Mouse (Mus musculus) kidney, embryonic 16.5 days (tissue): Measurements from ENCODE around the gene Ank2. TPM values are rescaled to one million over a fixed set of nuclear protein-coding genes. Genes with fewer than 3 reads are reported as not detected.
A peak's percentile ranks its signal among the peaks of the same experiment; 100 is the strongest.
"Not testable (repeated sequence)": the region's sequence is repeated elsewhere in the genome, so short reads cannot be mapped to it uniquely, and the experiment has no call there.

ENCODE experiments used
- ATAC-seq: fragments of 200-750 bp; cut with Nextera tagmentation; 2 replicates; pipeline ENCODE4 v1.8.0; 2017; ENCODE audit warnings: moderate TSS enrichment; ENCODE audit not compliant: low FRiP score, low TSS enrichment
- H3K27ac ChIP-seq: fragments of 300-500 bp; sonication (generic); 2 replicates; pipeline ENCODE4 v1.5.1; 2014; ENCODE audit warnings: low read length
- H3K27me3 ChIP-seq: fragments of 300-500 bp; sonication (generic); 2 replicates; pipeline ENCODE4 v1.6.1; 2014; ENCODE audit warnings: low read length, control low read depth, mixed read lengths; ENCODE audit not compliant: insufficient read depth
- H3K36me3 ChIP-seq: fragments of 300-500 bp; sonication (generic); 2 replicates; pipeline ENCODE4 v1.6.1; 2014; ENCODE audit warnings: low read length, control low read depth, mixed read lengths; ENCODE audit not compliant: insufficient read depth
- H3K4me1 ChIP-seq: fragments of 300-500 bp; sonication (generic); 2 replicates; pipeline ENCODE4 v1.6.1; 2014; ENCODE audit warnings: low read length, control low read depth, mixed read lengths; ENCODE audit not compliant: insufficient read depth
- H3K4me2 ChIP-seq: fragments of 300-500 bp; sonication (generic); replicated peaks from 2 replicates; pipeline ENCODE4 v1.6.1; 2014; ENCODE audit warnings: low read depth, low read length
- H3K4me3 ChIP-seq: fragments of 300-500 bp; sonication (generic); 2 replicates; pipeline ENCODE4 v1.5.1; 2014; ENCODE audit warnings: mild to moderate bottlenecking, low read length
- H3K9ac ChIP-seq: fragments of 300-500 bp; sonication (generic); replicated peaks from 2 replicates; pipeline ENCODE4 v1.6.1; 2014; ENCODE audit warnings: low read length
- H3K9me3 ChIP-seq: fragments of 300-500 bp; sonication (generic); 2 replicates; pipeline ENCODE4 v1.6.1; 2016; ENCODE audit warnings: low read length, control low read depth
- WGBS: fragments of 180-500 bp; shearing (Covaris S2); extraction: QIAGEN DNeasy Blood & Tissue Kit; methylation state at CpG from one replicate; pipeline ENCODE4 v1.1.7; 2014; 5-methylcytosine and 5-hydroxymethylcytosine counted together
- polyA plus RNA-seq: library from polyadenylated mRNA; unstranded; fragments of >200 nt; fragmentation: Nextera tagmentation; extraction: Ambion mirVana; gene quantifications from 2 replicates; pipeline ENCODE4 v1.2.1, GENCODE M21; 2015

The Ank2 gene
- polyA plus RNA-seq, 1 experiment from 2014 or later = 7.5 TPM

- 82% methylated on average over 7 of the region's 7 CpGs for WGBS
- Histone ChIP-seq H3K4me2 (no peak overlapping the region), H3K27me3 (no peaks in the 10 kb centered on the region)
These were observed 11.8 kb downstream of the Ank2 start for GRCm38 (mm10) chr3:127487302-127487701.

DNA sequence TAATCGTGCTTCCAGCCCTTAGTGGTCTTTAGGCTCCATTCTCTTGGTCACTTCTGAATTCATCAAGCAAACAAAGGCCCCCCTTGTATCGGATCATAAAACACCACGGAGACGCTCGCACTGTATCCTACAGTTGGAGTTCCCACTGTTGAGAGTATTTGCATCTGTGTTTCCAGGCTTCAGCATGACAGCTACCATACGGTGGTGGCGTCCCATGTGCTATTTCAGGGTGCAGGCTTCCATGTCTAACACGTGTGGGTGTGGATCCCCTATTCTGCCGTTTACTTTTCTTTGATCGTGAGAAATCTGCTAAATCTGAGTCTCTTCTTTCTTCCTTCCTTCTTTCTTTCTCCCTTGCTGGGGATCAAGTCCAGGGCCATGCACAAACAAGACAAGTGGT lies 14.0 kb downstream of the Ank2 start:
- H3K9ac ChIP-seq = no peak overlapping the region
- H3K27me3 ChIP-seq = no peaks in the 10 kb centered on the region
- H3K27ac ChIP-seq = no peak overlapping the region
- no peaks in the 10 kb centered on the region for H3K4me1 ChIP-seq
- ATAC-seq = no peak
- no peaks in the 10 kb centered on the region for H3K9me3 ChIP-seq
- H3K4me2 ChIP-seq = no peak overlapping the region
- H3K4me3 ChIP-seq = no peak overlapping the region
- 51% methylated on average over 10 of the region's 10 CpGs for WGBS
- no peaks in the 10 kb centered on the region for H3K36me3 ChIP-seq

More at GRCm38 (mm10) chr3:127487302-127487701, 11.8 kb downstream of the Ank2 start:
- Histone ChIP-seq H3K4me3 (no peak overlapping the region), H3K36me3 (no peaks in the 10 kb centered on the region), H3K27ac (no peak overlapping the region), H3K9me3 (no peaks in the 10 kb centered on the region), H3K4me1 (no peaks in the 10 kb centered on the region), H3K9ac (no peak overlapping the region)
- no peak for ATAC-seq

- no peak overlapping the region for H3K4me2 ChIP-seq
- H3K27ac ChIP-seq = no peak overlapping the region
- no peaks in the 10 kb centered on the region for H3K4me1 ChIP-seq
- H3K36me3 ChIP-seq = no peaks in the 10 kb centered on the region
- 75% methylated on average over 6 of the region's 6 CpGs for WGBS
- no peaks in the 10 kb centered on the region for H3K27me3 ChIP-seq
- no peak overlapping the region for H3K4me3 ChIP-seq
- ATAC-seq = no peak
- no peaks in the 10 kb centered on the region for H3K9me3 ChIP-seq
- no peak overlapping the region for H3K9ac ChIP-seq
These were observed 17.5 kb downstream of the Ank2 start for GRCm38 (mm10) chr3:127481658-127482057.

GRCm38 (mm10) chr3:127480369-127480768 lies 18.8 kb downstream of the Ank2 start:
- H3K4me1 ChIP-seq, H3K27ac ChIP-seq, H3K4me3 ChIP-seq, H3K36me3 ChIP-seq, H3K27me3 ChIP-seq, H3K4me2 ChIP-seq, H3K9me3 ChIP-seq, H3K9ac ChIP-seq, ATAC-seq: not testable (repeated sequence)
- WGBS = 58% methylated on average over 5 of the region's 5 CpGs

GRCm38 (mm10) chr3:127474115-127474514 lies 25.0 kb downstream of the Ank2 start:
- Histone ChIP-seq H3K36me3 (no peaks in the 10 kb centered on the region), H3K4me2 (no peak overlapping the region), H3K27me3 (no peaks in the 10 kb centered on the region), H3K27ac (no peak overlapping the region), H3K4me1 (no peaks in the 10 kb centered on the region), H3K9me3 (no peaks in the 10 kb centered on the region), H3K9ac (no peak overlapping the region), H3K4me3 (no peak overlapping the region)
- 65% methylated on average over 6 of the region's 6 CpGs for WGBS
- ATAC-seq = peak; percentile 77; the same call in 1 of the 2 replicates

- no peak overlapping the region for H3K27ac ChIP-seq
- no peak overlapping the region for H3K4me2 ChIP-seq
- no peak overlapping the region for H3K4me3 ChIP-seq
- H3K9me3 ChIP-seq = no peaks in the 10 kb centered on the region
- H3K27me3 ChIP-seq = no peaks in the 10 kb centered on the region
- no peaks in the 10 kb centered on the region for H3K36me3 ChIP-seq
- no peak for ATAC-seq
- no peaks in the 10 kb centered on the region for H3K4me1 ChIP-seq
- 69% methylated on average over 4 of the region's 4 CpGs for WGBS
- H3K9ac ChIP-seq = no peak overlapping the region
These were observed 29.9 kb downstream of the Ank2 start for GRCm38 (mm10) chr3:127469164-127469752.

DNA sequence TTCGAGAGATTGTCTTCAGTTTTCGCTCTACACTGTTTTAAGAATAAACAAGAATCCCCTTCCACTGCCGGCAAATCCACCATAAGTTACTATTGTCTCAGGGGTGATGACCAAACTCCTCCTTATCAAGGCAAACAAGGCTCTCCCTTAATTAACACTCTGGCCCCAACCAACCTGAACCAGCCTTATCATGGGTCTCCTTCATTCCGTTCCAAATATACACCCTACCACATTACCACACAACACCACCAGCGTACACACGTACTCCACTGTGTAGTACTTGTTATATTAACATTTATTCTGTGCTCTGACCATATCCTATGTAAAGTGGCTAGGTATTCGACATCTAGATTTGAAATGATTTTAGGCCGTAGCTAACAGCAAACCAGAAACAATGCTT lies 30.6 kb downstream of the Ank2 start:
- no peak for ATAC-seq
- Histone ChIP-seq H3K36me3 (no peaks in the 10 kb centered on the region), H3K4me3 (no peak overlapping the region), H3K27me3 (no peaks in the 10 kb centered on the region), H3K4me1 (no peaks in the 10 kb centered on the region), H3K9me3 (no peaks in the 10 kb centered on the region), H3K9ac (no peak overlapping the region), H3K27ac (no peak overlapping the region), H3K4me2 (no peak overlapping the region)
- WGBS = 89% methylated on average over 8 of the region's 8 CpGs

GRCm38 (mm10) chr3:127463816-127464480 lies 35.2 kb downstream of the Ank2 start:
- Histone ChIP-seq H3K4me3 (no peak overlapping the region), H3K27me3 (peaks cover 9% of the 10 kb centered on the region; the same call in 1 of the 2 replicates), H3K4me1 (no peaks in the 10 kb centered on the region), H3K4me2 (no peak overlapping the region), H3K9ac (no peak overlapping the region), H3K36me3 (no peaks in the 10 kb centered on the region), H3K27ac (no peak overlapping the region), H3K9me3 (no peaks in the 10 kb centered on the region)
- no peak for ATAC-seq
- 51% methylated on average over 14 of the region's 14 CpGs for WGBS

DNA sequence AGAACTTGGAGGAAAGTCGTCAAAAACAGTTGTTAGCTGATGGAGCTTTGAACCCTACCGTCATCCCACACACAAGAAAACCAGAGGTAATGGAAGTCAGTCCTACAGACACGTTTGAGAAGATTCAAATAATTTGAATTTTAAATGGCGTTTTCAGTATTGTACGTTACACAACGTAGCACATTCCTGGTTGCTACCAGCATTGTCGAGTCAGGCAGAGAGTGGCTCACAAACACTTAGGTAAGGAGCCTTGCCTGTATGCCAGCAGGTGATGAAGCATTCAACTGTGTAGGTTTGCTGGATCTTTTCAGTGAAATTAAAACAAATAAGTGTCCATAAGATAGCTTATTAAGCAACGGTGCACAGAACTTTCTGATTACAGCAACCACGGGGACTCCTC lies 36.0 kb downstream of the Ank2 start:
- no peaks in the 10 kb centered on the region for H3K36me3 ChIP-seq
- H3K9me3 ChIP-seq = no peaks in the 10 kb centered on the region
- no peak overlapping the region for H3K4me2 ChIP-seq
- ATAC-seq = no peak
- 0 out of 2 replicates have a peak, but pooled peaks cover 3% of the 10 kb centered on the region for H3K4me1 ChIP-seq
- 42% methylated on average over 9 of the region's 9 CpGs for WGBS
- no peak overlapping the region for H3K4me3 ChIP-seq
- H3K27ac ChIP-seq = no peak overlapping the region
- no peak overlapping the region for H3K9ac ChIP-seq
- H3K27me3 ChIP-seq = peaks cover 9% of the 10 kb centered on the region; the same call in 1 of the 2 replicates

DNA sequence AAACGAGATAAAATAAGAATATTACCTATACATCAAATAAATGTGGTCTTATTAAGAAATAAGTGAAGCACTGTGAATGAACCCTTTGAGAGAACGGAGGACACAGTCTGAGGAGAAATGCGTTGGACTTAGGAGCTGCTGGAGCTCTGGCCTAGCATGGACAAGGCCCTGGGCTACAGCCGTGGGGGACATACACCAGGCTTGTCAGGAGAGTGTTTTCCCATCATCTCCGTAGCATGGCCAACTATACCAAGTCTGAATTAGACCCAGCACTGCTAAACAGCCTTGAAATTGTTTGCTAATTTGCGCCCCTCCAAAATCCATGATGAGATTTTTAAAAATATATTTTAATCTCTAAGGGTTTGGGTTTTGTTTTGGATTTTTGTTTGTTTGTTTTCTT lies 36.7 kb downstream of the Ank2 start:
- Histone ChIP-seq H3K36me3 (no peaks in the 10 kb centered on the region), H3K27me3 (peaks cover 9% of the 10 kb centered on the region; the same call in 1 of the 2 replicates), H3K9me3 (no peaks in the 10 kb centered on the region), H3K4me3 (no peak overlapping the region), H3K4me2 (no peak overlapping the region), H3K9ac (no peak overlapping the region), H3K27ac (no peak overlapping the region), H3K4me1 (0 out of 2 replicates have a peak, but pooled peaks cover 4% of the 10 kb centered on the region)
- no peak for ATAC-seq
- WGBS = 85% methylated on average over 6 of the region's 6 CpGs
